Mouse (Mus musculus): Measurements from ENCODE around the gene Emc6. TPM values are rescaled to one million over a fixed set of nuclear protein-coding genes. Genes with fewer than 3 reads are reported as not detected.

Gene Emc6
- polyA plus RNA-seq, 1 experiment from 2014 or later: 126 TPM

DNA sequence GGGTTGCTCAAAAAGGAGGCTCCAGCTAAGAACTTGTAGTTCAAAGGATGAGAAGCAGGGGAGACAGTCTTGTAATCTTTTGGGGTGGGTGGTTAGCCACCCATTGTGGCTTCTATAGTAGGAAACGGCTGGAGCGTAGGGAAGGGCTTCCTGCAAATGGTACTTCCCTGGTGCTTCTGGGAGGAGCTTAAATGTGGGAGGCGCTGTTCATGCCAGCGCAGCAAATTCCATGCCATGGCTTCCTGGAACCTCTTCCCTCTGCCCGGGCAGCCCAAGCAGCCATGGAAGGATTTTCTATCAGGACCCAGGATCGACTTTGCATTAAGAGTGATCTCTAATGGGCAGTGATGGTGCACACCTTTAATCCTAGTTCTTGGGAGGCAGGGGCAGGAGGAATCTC, 8.3 kb downstream of the Emc6 start:
- peaks cover 25% of the 10 kb centered on the region for H3K4me1 ChIP-seq
- no peaks in the 10 kb centered on the region for H3K27me3 ChIP-seq (ENCODE audit: insufficient read depth, poor library complexity, severe bottlenecking)
- WGBS: 67% methylated on average over 6 of the region's 6 CpGs
- H3K36me3 ChIP-seq: peaks cover 27% of the 10 kb centered on the region
- no peaks in the 10 kb centered on the region for H3K9me3 ChIP-seq
- H3K27ac ChIP-seq: no peak overlapping the region
- H3K4me3 ChIP-seq: no peak overlapping the region
- no peak for DNase-seq (ENCODE audit: low spot score)

DNA sequence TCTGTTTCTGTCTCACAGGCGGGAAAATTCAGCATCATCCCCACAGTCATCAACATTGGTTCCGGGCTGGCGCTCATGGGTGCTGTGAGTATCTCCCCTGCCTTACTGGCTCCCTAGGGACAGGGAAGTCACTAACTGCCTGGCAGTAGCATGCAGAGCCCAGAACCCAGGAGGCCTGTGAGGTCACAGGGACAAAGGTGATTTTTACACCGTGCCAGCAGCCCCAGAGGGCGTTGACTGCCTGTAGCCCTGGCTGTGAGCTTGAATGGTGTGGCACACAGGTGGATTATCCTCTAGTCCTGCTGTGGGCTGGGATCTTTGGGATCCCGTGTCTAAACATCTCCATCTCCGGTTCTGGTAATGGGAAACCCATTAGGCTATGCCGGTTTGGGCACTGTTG, 8.8 kb downstream of the Emc6 start:
- no peak for DNase-seq (ENCODE audit: low spot score)
- WGBS: 78% methylated on average over 8 of the region's 8 CpGs
- no peaks in the 10 kb centered on the region for H3K9me3 ChIP-seq
- no peak overlapping the region for H3K4me3 ChIP-seq
- no peaks in the 10 kb centered on the region for H3K27me3 ChIP-seq (ENCODE audit: insufficient read depth, poor library complexity, severe bottlenecking)
- H3K4me1 ChIP-seq: peaks cover 25% of the 10 kb centered on the region
- H3K27ac ChIP-seq: no peak overlapping the region
- H3K36me3 ChIP-seq: peaks cover 23% of the 10 kb centered on the region

DNA sequence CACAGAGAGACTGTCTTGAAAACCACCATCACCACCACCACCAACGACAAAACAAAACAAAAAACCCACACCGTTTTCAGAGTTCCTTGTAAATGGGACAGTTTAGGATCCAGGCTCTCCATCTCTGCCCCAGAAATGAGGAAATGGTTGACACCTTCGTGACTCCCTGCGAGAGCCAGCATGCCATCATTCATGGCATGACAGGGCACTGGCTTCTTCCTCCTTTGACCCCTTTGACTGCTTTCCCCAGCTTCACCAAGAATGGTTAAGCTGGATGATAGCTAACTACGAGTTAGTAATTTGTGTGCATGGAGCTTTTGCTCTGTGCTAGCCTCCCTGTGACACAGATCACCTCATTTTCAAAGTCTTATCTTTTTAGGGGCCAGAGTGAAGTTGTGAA, 14.6 kb downstream of the Emc6 start:
- H3K36me3 ChIP-seq: no peaks in the 10 kb centered on the region
- H3K9me3 ChIP-seq: no peaks in the 10 kb centered on the region
- DNase-seq (ENCODE audit: low spot score): no peak
- peaks cover 30% of the 10 kb centered on the region for H3K4me1 ChIP-seq
- no peak overlapping the region for H3K4me3 ChIP-seq
- WGBS: 79% methylated on average over 5 of the region's 5 CpGs
- H3K27ac ChIP-seq: no peak overlapping the region
- H3K27me3 ChIP-seq (ENCODE audit: insufficient read depth, poor library complexity, severe bottlenecking): peaks cover 44% of the 10 kb centered on the region

DNA sequence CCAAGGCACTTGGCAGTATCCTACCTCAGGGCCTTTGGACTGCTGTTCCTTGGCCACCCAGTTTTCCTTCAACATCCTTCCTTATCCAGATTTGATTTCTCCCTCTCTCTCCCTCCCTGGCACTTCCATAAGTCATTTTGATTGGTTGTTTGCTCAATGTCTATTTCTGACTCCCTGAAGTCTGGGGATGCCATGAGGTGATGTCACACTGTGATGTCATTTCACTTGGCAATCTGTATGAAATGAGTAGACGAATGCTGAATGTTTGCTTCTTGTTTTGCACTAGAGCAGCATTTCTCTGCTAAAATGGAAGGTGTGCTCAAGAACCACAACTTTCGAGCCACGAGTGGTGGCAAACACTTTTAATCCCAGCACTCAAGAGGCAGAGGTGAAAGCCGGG, 15.2 kb downstream of the Emc6 start:
- peaks cover 24% of the 10 kb centered on the region for H3K4me1 ChIP-seq
- peaks cover 51% of the 10 kb centered on the region for H3K27me3 ChIP-seq (ENCODE audit: insufficient read depth, poor library complexity, severe bottlenecking)
- DNase-seq (ENCODE audit: low spot score): no peak
- H3K27ac ChIP-seq: no peak overlapping the region
- H3K4me3 ChIP-seq: no peak overlapping the region
- 87% methylated on average over 4 of the region's 4 CpGs for WGBS
- H3K9me3 ChIP-seq: no peaks in the 10 kb centered on the region
- no peaks in the 10 kb centered on the region for H3K36me3 ChIP-seq

DNA sequence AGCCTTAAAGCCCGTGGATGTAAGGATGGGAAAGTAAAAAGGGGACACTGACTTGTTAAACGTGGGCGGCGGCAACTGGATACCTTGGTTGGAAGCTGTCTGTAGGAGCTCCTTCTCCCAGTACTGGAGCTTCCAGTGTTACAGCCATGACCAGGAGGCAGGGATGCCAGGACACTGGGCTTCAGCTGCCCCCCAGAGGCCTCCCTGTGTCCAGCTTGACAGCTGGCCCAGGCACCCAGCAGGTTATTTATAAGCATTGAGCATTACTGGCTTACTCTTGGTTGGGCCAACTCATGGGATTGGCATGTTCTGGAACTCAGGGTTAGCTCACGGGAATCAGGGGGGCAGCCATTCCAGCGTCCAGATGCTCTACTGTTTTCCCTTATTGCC, 16.0 kb downstream of the Emc6 start:
- no peak overlapping the region; the same call in 1 of the 2 replicates for H3K27ac ChIP-seq

DNA sequence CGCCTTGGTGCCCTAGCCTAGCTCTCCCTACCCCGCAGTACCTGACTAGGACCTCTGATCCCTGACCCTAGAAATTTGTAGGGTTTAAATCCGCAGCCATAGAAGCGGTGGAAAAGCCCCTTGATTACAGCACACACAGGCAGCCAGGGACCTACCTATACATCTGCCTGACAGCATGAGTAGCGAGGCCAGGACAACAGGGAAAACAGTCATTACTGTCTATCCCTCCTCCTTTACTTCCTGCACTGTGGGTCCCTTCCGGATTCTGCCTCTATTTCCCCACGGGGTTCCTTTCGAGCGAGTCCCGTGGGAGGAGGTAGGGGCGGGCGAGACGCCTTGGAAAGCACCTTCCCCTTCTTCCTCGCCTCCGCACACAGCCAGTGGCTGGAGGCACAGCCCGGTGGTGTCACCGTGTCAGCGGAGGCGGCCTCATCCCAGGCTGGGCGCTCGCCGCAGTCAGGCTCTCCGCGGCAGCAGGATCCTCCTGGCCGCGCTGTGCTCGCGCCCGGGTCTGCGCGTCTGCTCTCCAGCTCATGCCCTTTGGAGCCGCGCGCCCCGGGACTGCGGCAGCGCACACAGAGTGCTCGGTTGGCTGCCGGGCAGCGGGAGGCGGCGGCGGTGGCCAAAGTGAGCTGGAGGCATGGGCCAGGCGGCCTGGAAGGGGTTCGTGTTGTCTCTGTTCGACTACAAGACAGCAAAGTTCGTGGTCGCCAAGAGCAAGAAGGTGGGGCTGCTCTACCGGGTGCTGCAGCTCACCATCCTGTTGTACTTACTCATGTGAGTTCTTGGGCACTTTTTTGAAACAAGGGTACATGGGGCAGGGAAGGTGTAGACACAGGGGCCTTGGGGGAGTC, 16.7 kb downstream of the Emc6 start, which contains the start of gene P2rx5:
TSS of gene P2rx5 (plus strand) at position 465 of the 854 bp plus-strand sequence.
- 2% methylated on average over 49 of the region's 49 CpGs for WGBS
- peak within 1 kb of the TSS; percentile 68 for H3K4me3 ChIP-seq
- DNase-seq (ENCODE audit: low spot score): peak; percentile 78
- H3K27ac ChIP-seq: peak within 1 kb of the TSS; percentile 71
- H3K27me3 ChIP-seq (ENCODE audit: insufficient read depth, poor library complexity, severe bottlenecking): peaks cover 65% of the 10 kb centered on the region
- peaks cover 15% of the 10 kb centered on the region for H3K4me1 ChIP-seq
- H3K9me3 ChIP-seq: no peaks in the 10 kb centered on the region
- H3K36me3 ChIP-seq: no peaks in the 10 kb centered on the region

More for the DNA sequence above, 16.0 kb downstream of the Emc6 start:
- Histone ChIP-seq H3K9me3 (no peaks in the 10 kb centered on the region), H3K4me3 (peak overlapping the region; percentile 68), H3K27me3 (ENCODE audit: insufficient read depth, poor library complexity, severe bottlenecking) (peaks cover 59% of the 10 kb centered on the region), H3K36me3 (no peaks in the 10 kb centered on the region), H3K4me1 (peaks cover 16% of the 10 kb centered on the region)
- 20% methylated on average over 6 of the region's 6 CpGs for WGBS
- DNase-seq (ENCODE audit: low spot score): peak; percentile 82

DNA sequence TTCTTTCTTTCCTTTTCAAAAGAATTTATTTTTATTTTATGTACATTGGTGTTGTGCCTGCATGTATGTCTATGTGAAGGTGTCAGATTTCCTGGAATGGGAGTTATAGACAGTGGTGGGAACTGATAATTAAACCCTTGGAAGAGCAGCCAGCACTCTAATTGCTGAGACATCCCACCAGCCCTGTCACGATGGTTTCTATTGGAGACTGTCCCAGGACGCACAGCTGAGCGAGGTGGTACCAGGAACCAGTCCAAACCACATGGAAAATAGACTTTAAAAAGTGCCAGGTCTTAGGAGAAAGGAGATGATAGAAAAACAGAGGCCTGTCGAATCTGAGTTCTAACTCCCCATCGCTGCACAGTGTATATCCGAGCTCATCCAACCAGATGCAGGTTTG, 21.8 kb downstream of the Emc6 start:
- 70% methylated on average over 6 of the region's 6 CpGs for WGBS
- Histone ChIP-seq H3K36me3 (no peaks in the 10 kb centered on the region), H3K27ac (no peak overlapping the region), H3K9me3 (no peaks in the 10 kb centered on the region), H3K27me3 (ENCODE audit: insufficient read depth, poor library complexity, severe bottlenecking) (peaks cover 48% of the 10 kb centered on the region), H3K4me1 (peaks cover 2% of the 10 kb centered on the region), H3K4me3 (no peak overlapping the region)
- no peak for DNase-seq (ENCODE audit: low spot score)

DNA sequence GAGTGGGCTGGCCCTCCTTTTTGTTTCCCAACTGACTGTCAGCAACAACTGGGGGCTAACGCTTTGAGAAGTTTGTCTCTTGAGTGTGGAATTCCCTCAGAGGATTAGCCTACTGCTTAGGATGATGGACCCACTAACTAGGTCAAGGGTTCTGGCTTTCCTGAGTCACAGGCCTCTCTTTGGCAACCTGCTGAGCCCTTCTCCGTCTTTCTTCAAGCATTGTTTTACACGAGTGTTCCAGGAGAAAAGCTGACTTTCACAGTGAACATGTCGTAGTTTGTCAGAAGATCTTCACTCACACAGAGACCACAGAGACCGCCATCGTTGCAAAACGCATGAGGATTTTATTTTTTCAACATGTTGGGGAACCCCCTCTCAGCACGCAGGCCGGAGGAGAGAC, 28.6 kb downstream of the Emc6 start:
- WGBS: 76% methylated on average over 9 of the region's 9 CpGs
- Histone ChIP-seq H3K9me3 (no peaks in the 10 kb centered on the region), H3K27ac (no peak overlapping the region), H3K4me3 (no peak overlapping the region), H3K27me3 (ENCODE audit: insufficient read depth, poor library complexity, severe bottlenecking) (no peaks in the 10 kb centered on the region), H3K4me1 (peaks cover 10% of the 10 kb centered on the region), H3K36me3 (no peaks in the 10 kb centered on the region)
- no peak for DNase-seq (ENCODE audit: low spot score)

DNA sequence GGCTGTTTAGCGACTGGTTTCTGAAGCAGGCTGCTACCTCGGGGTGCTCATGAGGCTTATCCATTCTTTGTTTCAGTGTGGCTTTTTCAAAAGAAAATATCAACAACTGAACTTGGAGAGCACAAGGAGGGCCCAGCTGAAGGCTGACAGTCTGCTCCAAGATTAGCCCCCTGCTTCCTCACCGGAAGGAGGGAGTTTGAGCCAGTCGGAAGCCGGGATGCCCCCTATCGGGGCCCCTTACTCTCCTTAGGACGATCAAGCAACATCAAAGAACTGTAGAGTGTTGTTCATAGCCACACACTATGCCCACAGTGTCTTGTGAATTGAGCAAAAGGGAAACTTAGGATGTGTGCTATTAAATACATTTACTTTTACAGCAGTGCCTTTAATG, 29.9 kb downstream of the Emc6 start:
- Histone ChIP-seq H3K4me1 (peaks cover 10% of the 10 kb centered on the region), H3K27ac (no peak overlapping the region; the same call in 1 of the 2 replicates), H3K36me3 (no peaks in the 10 kb centered on the region), H3K27me3 (ENCODE audit: insufficient read depth, poor library complexity, severe bottlenecking) (no peaks in the 10 kb centered on the region), H3K4me3 (no peak overlapping the region), H3K9me3 (no peaks in the 10 kb centered on the region)
- 43% methylated on average over 7 of the region's 7 CpGs for WGBS
- no peak for DNase-seq (ENCODE audit: low spot score)

DNA sequence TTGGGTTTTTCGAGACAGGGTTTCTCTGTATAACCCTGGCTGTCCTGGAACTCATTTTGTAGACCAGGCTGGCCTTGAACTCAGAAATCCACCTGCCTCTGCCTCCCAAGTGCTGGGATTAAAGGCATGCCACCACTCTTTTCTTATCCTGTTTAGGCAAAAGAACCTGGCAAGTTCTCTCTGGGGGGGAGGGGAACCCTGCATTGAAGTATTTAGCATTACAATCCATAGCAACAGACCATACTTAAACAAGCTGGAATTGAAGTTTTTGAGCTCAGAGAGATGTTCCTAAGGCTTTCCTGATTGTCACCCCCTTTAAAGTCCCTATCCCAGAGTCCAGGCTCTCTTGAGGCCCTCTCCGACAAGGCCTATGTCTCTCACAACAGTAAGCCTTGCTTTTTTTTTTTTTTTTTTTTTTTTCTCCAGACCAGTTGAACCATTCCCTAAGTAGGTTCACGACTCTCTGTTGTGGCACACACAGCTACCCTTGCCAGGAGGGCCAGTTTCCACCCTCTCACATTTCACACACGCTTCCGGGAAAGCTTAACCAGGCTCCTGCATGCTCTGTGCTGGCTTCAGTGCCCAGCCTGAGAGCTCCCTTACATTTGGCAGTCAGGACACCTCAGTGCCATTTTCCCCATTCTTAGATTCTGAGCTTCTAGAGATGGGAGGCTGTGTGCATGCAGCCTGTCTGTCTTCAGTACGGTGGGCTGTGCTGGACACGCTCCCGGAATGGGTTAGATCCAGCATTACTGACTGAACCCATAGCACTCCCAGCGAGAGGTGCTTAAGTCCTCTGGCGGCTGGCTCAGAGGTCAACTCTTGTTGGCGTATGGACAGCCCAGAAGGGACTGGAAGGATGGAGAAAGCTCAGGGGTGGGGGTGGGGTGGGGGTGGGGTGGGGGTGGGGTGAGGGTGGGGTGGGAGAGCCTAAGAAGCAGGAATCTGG, 30.5 kb downstream of the Emc6 start:
- H3K4me1 ChIP-seq: peaks cover 10% of the 10 kb centered on the region
- H3K27ac ChIP-seq: no peak overlapping the region; the same call in 1 of the 2 replicates
- H3K9me3 ChIP-seq: no peaks in the 10 kb centered on the region
- H3K27me3 ChIP-seq (ENCODE audit: insufficient read depth, poor library complexity, severe bottlenecking): no peaks in the 10 kb centered on the region
- WGBS: 54% methylated on average over 11 of the region's 11 CpGs
- no peak overlapping the region for H3K4me3 ChIP-seq
- DNase-seq (ENCODE audit: low spot score): no peak
- no peaks in the 10 kb centered on the region for H3K36me3 ChIP-seq

DNA sequence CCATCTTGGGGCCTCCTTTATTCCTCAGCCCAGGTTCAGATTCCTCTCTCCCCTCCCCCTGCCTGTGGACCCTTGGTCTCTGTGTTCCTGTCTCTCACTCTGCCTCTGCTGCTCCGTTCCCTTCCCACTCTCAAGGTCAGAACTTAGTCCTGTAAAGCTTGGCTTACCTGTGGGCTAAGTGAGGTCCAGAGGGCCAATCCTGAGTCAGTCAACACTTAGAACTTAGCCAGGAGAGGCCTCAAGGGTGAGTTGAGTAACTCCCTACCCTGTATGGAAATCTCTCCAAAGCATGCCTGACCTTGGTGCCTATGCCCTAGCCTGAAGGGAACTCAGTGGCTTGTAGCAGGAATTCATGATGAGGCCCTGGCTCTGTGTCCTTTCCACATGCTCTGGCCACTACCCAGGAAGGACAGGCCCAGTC, 32.6 kb downstream of the Emc6 start:
- Histone ChIP-seq H3K27ac (peak overlapping the region; percentile 65), H3K4me3 (no peak overlapping the region), H3K9me3 (no peaks in the 10 kb centered on the region), H3K36me3 (no peaks in the 10 kb centered on the region), H3K27me3 (ENCODE audit: insufficient read depth, poor library complexity, severe bottlenecking) (no peaks in the 10 kb centered on the region), H3K4me1 (peaks cover 10% of the 10 kb centered on the region)
- 58% methylated on average over 1 of the region's 1 CpGs for WGBS
- DNase-seq (ENCODE audit: low spot score): no peak

DNA sequence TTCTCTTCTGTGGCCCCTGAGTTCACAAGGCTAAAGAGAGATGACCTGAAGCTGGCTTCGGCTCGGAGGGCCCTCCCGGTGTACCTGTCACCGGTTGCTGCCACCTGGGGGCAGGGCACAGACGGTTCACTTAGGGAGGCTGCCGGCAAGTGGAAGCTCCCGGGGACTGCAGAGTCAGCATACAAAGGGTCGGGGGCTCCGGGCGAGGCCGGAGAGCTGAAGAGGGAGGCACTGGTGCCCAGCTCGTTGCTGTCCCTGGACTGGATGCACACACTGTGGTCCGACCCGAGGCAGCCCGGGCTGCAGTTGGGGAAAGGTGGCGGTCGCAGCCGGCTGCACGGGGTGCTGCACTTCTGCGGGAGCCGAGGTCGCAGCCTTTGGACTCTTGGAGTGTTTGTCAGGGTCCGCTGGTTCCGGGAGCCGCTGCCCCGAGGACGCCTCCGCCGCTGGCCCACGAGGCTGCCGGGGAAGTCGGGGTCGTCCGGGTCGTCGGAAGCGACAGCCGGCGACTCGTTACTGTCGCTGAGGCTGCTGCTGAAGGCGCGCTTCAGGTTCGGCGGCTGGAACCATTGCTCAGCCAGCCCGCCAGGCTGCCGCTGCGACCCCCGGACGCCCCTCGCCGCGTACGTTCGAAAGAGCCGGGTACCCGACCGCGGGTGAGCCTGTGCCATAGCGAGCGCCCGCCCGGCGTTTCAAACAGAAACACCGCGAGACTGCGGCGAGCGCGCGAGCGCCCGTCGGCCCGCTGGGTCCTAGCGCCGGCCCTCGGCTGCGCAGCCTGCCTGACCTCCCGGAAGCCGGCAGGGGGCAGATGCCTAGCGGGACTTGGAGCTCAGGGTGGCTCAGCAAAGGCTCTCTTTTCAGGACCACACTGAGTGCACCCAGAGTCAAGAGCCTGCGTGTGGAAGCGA, 39.0 kb downstream of the Emc6 start, which contains the start of gene Haspin:
TSS of gene Haspin (minus strand) at position 704 of the 911 bp plus-strand sequence.
- peak within 1 kb of the TSS; percentile 88 for H3K27ac ChIP-seq
- H3K27me3 ChIP-seq (ENCODE audit: insufficient read depth, poor library complexity, severe bottlenecking): no peaks in the 10 kb centered on the region
- peak; percentile 95 for DNase-seq (ENCODE audit: low spot score)
- H3K9me3 ChIP-seq: no peaks in the 10 kb centered on the region
- H3K4me3 ChIP-seq: peak within 1 kb of the TSS; percentile 83
- peaks cover 19% of the 10 kb centered on the region for H3K36me3 ChIP-seq
- WGBS: under 1% methylated on average over 84 of the region's 84 CpGs
- peaks cover 33% of the 10 kb centered on the region for H3K4me1 ChIP-seq
